Mouse (Mus musculus) CH12.LX (cell line): ENCODE measurements at regions not wholly inside any gene's neighbourhood (a gene's known extent, or its start where the extent isn't known, plus 50 kb on each side); places are given as distances from the start of the nearest gene placed in this dataset.

Experiments
- DNase-seq: peaks from one replicate; pipeline ENCODE4 v3.0.0-alpha.2; 2013; ENCODE audit errors: extremely low read depth
- H3K27ac ChIP-seq: 2 replicates; pipeline ENCODE4 v1.5.1; 2012; ENCODE audit warnings: low read depth, mild to moderate bottlenecking, control low read depth, moderate library complexity; ENCODE audit not compliant: insufficient read depth
- H3K27me3 ChIP-seq: replicated peaks from 2 replicates; pipeline ENCODE3; 2012; ENCODE audit warnings: inconsistent platforms
- H3K36me3 ChIP-seq, 2 experiments: replicated peaks in 1 of 2; 2 replicates each; pipeline versions ENCODE3 to v1.6.1; 2012; ENCODE audit warnings: inconsistent platforms in 1 of 2, low read length in 1 of 2, mild to moderate bottlenecking in 1 of 2, mixed read lengths in 1 of 2, moderate library complexity in 1 of 2; ENCODE audit not compliant: control insufficient read depth in 1 of 2, insufficient read depth in 1 of 2
- H3K4me1 ChIP-seq, 2 experiments: 2 replicates each; pipeline ENCODE4 v1.6.1; 2012; ENCODE audit warnings: inconsistent platforms in 1 of 2, moderate library complexity in 1 of 2; ENCODE audit not compliant: insufficient read depth in 2 of 2, control insufficient read depth in 1 of 2
- H3K4me2 ChIP-seq: 2 replicates; pipeline ENCODE4 v1.6.1; 2012; ENCODE audit warnings: low read depth, mild to moderate bottlenecking, control low read depth; ENCODE audit not compliant: poor library complexity, insufficient read depth, severe bottlenecking
- H3K4me3 ChIP-seq, 3 experiments: fragments of 150-350 bp in 1 of 3; sonication (generic) in 1 of 3; replicated peaks in 1 of 3; 2 replicates each; pipeline versions ENCODE3 to v1.5.1; 2011 to 2012; ENCODE audit warnings: low read depth in 2 of 3, low read length in 2 of 3, mild to moderate bottlenecking in 2 of 3, moderate library complexity in 2 of 3, control low read depth in 1 of 3, improper control_type of control experiment in 1 of 3, inconsistent platforms in 1 of 3, mixed read lengths in 1 of 3; ENCODE audit not compliant: poor library complexity in 1 of 3
- H3K79me2 ChIP-seq: replicated peaks from 2 replicates; pipeline ENCODE4 v1.6.1; 2012; ENCODE audit warnings: mild to moderate bottlenecking, moderate library complexity; ENCODE audit not compliant: control insufficient read depth, poor library complexity, insufficient read depth, severe bottlenecking; ENCODE audit errors: extremely low read depth
- H3K9ac ChIP-seq: 2 replicates; pipeline ENCODE4 v1.6.1; 2012; ENCODE audit warnings: low read depth, mild to moderate bottlenecking, control low read depth, moderate library complexity; ENCODE audit not compliant: insufficient read depth
- H3K9me3 ChIP-seq: replicated peaks from 2 replicates; pipeline ENCODE3; 2012; ENCODE audit warnings: low read length, inconsistent platforms, mixed read lengths
- E2F4 ChIP-seq: IDR thresholded peaks from 2 replicates; pipeline ENCODE4 v1.6.1; 2011; ENCODE audit warnings: low read depth, low read length, improper control_type of control experiment; ENCODE audit not compliant: insufficient replicate concordance
- HCFC1 ChIP-seq: IDR thresholded peaks from 2 replicates; pipeline ENCODE4 v1.6.1; 2012; ENCODE audit warnings: low read depth, mild to moderate bottlenecking, inconsistent platforms, low read length, improper control_type of control experiment
- MAFK ChIP-seq: IDR thresholded peaks from 2 replicates; pipeline ENCODE4 v1.6.1; 2011; ENCODE audit warnings: low read length, improper control_type of control experiment; ENCODE audit not compliant: insufficient replicate concordance
- MXI1 ChIP-seq: IDR thresholded peaks from 2 replicates; pipeline ENCODE4 v1.6.1; 2011; ENCODE audit warnings: mild to moderate bottlenecking, low read depth, low read length, improper control_type of control experiment
- PAX5 ChIP-seq: IDR thresholded peaks from 2 replicates; pipeline ENCODE4 v1.6.1; 2012; ENCODE audit warnings: low read length, inconsistent platforms, mixed read lengths
- POLR2AphosphoS2 ChIP-seq: IDR thresholded peaks from 2 replicates; pipeline ENCODE4 v1.6.1; 2011; ENCODE audit warnings: low read depth, low read length, improper control_type of control experiment
- TBP ChIP-seq: conservative IDR thresholded peaks from 2 replicates; pipeline ENCODE4 v1.6.1; 2011; ENCODE audit warnings: low read depth, low read length, improper control_type of control experiment
- TCF12 ChIP-seq: IDR thresholded peaks from 2 replicates; pipeline ENCODE4 v1.6.1; 2014; ENCODE audit warnings: low read depth, mild to moderate bottlenecking, inconsistent platforms, low read length, improper control_type of control experiment
- dilution Hi-C: fragments of 300-500 bp; cut with MboI; formaldehyde crosslinking; loops from 2 replicates; pipeline ENCODE4 v1.14.3; 2020; ENCODE audit warnings: low sequenced_read_pairs; ENCODE audit not compliant: extremely low pct_unique_long_range_greater_than_20kb, extremely low pct_ligation_motif_present
- in situ Hi-C: fragments of 300-500 bp; cut with MboI; formaldehyde crosslinking; loops from 3 replicates; pipeline ENCODE4 v1.14.3; 2019; ENCODE audit warnings: low sequenced_read_pairs, low pct_ligation_motif_present, low pct_unique_long_range_greater_than_20kb, mixed read lengths

DNA sequence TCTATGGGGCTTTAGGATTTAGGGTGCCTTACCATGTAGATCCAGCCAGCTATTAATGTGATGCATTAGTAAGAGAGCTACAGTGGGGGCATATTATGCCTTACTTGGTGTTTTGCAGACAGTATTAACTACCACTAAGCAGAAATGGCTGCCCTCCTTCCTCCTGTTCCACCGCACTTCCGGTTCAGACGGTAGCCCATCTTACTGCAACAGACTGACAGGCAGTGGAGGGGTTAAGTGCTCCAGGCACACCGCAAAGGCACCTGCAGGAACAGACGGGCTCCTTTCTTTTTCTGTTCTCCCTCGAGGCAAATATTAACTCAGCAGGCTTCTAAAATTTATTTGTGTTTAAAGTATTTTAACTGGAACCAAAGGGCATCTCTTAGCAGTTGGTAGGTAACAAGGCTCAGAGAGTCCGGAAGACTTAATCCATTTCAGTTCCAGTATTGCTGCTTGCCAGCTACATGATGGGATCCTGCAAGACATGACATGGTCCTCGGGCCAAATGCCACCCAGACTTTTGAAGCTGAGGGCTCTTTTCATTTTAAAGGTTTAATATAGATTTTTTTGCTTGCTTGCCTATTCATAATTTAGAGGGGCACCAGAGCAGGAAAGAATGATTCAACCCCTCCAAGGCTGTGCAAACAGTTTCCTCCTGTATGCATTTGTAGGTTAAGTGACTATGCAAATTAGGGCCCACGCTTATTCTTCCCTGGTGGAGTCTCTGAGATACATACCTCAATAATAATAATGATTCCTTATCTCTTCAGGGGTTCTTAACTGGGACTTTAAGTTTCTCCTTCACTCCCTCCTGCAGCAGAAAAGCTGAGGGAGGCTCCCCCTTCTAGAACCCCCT lies 177.7 kb downstream of the Emp1 start:
- Histone ChIP-seq H3K4me1 (no peaks in the 10 kb centered on the region), H3K27me3 (peaks cover 7% of the 10 kb centered on the region), H3K27ac (no peak overlapping the region), H3K9me3 (peaks cover 15% of the 10 kb centered on the region), H3K36me3 (no peaks in the 10 kb centered on the region), H3K9ac (no peak overlapping the region), H3K4me2 (no peak overlapping the region), H3K4me3 (no peak overlapping the region), H3K79me2 (no peaks in the 10 kb centered on the region)
- no peak for TF ChIP-seq E2F4
- TF ChIP-seq TCF12, result no peak
- no peak for TF ChIP-seq MAFK
- DNase-seq, result no peak
- in situ Hi-C loops (no loop called here), dilution Hi-C loops (no loop called here)

- Histone ChIP-seq H3K27ac (no peak overlapping the region), H3K36me3 (no peaks in the 10 kb centered on the region), H3K27me3 (peaks cover 7% of the 10 kb centered on the region), H3K79me2 (no peaks in the 10 kb centered on the region), H3K4me3 (no peak overlapping the region), H3K9me3 (peaks cover 22% of the 10 kb centered on the region), H3K9ac (no peak overlapping the region), H3K4me1 (no peaks in the 10 kb centered on the region), H3K4me2 (no peak overlapping the region)
- no peak for TF ChIP-seq TBP
- in situ Hi-C loops, result no loop called here
- no peak for DNase-seq
- dilution Hi-C loops, result no loop called here
Measured at GRCm38 (mm10) chr6:135541566-135541965, 179.2 kb downstream of the Emp1 start.

- Histone ChIP-seq H3K27me3 (peaks cover 7% of the 10 kb centered on the region), H3K27ac (no peak overlapping the region), H3K36me3 (no peaks in the 10 kb centered on the region), H3K4me1 (no peaks in the 10 kb centered on the region), H3K9ac (no peak overlapping the region), H3K79me2 (no peaks in the 10 kb centered on the region), H3K4me3 (no peak overlapping the region), H3K4me2 (no peak overlapping the region), H3K9me3 (peaks cover 22% of the 10 kb centered on the region)
- in situ Hi-C loops (no loop called here), dilution Hi-C loops (no loop called here)
- no peak for DNase-seq
- no peak for TF ChIP-seq HCFC1
- no peak for TF ChIP-seq POLR2AphosphoS2
- no peak for TF ChIP-seq PAX5
- TF ChIP-seq MXI1, result no peak
Measured at GRCm38 (mm10) chr6:135542356-135542755, 180.0 kb downstream of the Emp1 start.
